Mouse (Mus musculus) heart, postnatal 0 days (tissue): ENCODE results near the gene Ogg1.

ENCODE experiments used
- CTCF ChIP-seq: IDR thresholded peaks from 2 replicates; pipeline ENCODE4 v1.5.1; 2016; ENCODE audit warnings: antibody characterized with exemption, control low read depth, low read depth
- EP300 ChIP-seq: IDR thresholded peaks from 2 replicates; pipeline ENCODE4 v1.6.1; 2016; ENCODE audit warnings: antibody characterized with exemption, low read depth

- no peak for TF ChIP-seq CTCF
- TF ChIP-seq EP300 = no peak
Measured at GRCm38 (mm10) chr6:113334216-113334615, 7.4 kb downstream of the Ogg1 start.
